Mouse (Mus musculus) intestine, embryonic 14.5 days (tissue): Measurements from ENCODE around the gene Aox4. TPM values are rescaled to one million over a fixed set of nuclear protein-coding genes. Genes with fewer than 3 reads are reported as not detected.

Source experiments
- ATAC-seq: fragments of 200-750 bp; cut with Nextera tagmentation; replicated peaks from 2 replicates; pipeline ENCODE4 v1.8.0; 2017; ENCODE audit warnings: low read depth, moderate number of reproducible peaks, moderate TSS enrichment, moderate library complexity; ENCODE audit not compliant: low FRiP score, low TSS enrichment
- DNase-seq: peaks from one replicate; pipeline ENCODE4 v3.0.0-alpha.2; 2018; ENCODE audit warnings: low spot score
- H3K27ac ChIP-seq: fragments of 300-500 bp; sonication (generic); 2 replicates; pipeline ENCODE4 v1.5.1; 2014; ENCODE audit warnings: low read depth, mild to moderate bottlenecking, control low read depth
- H3K27me3 ChIP-seq: fragments of 300-500 bp; sonication (generic); replicated peaks from 2 replicates; pipeline ENCODE4 v1.6.1; 2014; ENCODE audit warnings: low read length, control low read depth; ENCODE audit not compliant: control insufficient read depth, insufficient read depth
- H3K36me3 ChIP-seq: fragments of 300-500 bp; sonication (generic); 2 replicates; pipeline ENCODE4 v1.6.1; 2014; ENCODE audit warnings: low read length, control low read depth; ENCODE audit not compliant: control insufficient read depth, insufficient read depth
- H3K4me1 ChIP-seq: fragments of 300-500 bp; sonication (generic); replicated peaks from 2 replicates; pipeline ENCODE4 v1.6.1; 2014; ENCODE audit warnings: low read length, control low read depth, mixed read lengths; ENCODE audit not compliant: control insufficient read depth, insufficient read depth
- H3K4me2 ChIP-seq: fragments of 300-500 bp; sonication (generic); 2 replicates; pipeline ENCODE4 v1.6.1; 2014; ENCODE audit warnings: low read length
- H3K4me3 ChIP-seq: fragments of 300-500 bp; sonication (generic); 2 replicates; pipeline ENCODE4 v1.5.1; 2014; ENCODE audit warnings: low read depth, low read length, control low read depth, mixed read lengths
- H3K9ac ChIP-seq: fragments of 300-500 bp; sonication (generic); 2 replicates; pipeline ENCODE4 v1.6.1; 2014; ENCODE audit warnings: mild to moderate bottlenecking, low read length
- H3K9me3 ChIP-seq: fragments of 300-500 bp; sonication (generic); 2 replicates; pipeline ENCODE4 v1.6.1; 2016; ENCODE audit warnings: low read length, control low read depth; ENCODE audit not compliant: control insufficient read depth
- WGBS: fragments of 180-500 bp; shearing (Covaris S2); extraction: QIAGEN DNeasy Blood & Tissue Kit; methylation state at CpG from one replicate; pipeline ENCODE4 v1.1.7; 2014; 5-methylcytosine and 5-hydroxymethylcytosine counted together
- polyA plus RNA-seq: library from polyadenylated mRNA; unstranded; fragments of >200 nt; fragmentation: Nextera tagmentation; extraction: Ambion mirVana; gene quantifications from 2 replicates; pipeline ENCODE4 v1.2.1, GENCODE M21; 2014

Gene Aox4
- polyA plus RNA-seq, 1 experiment from 2014 or later: 0.87 TPM

GRCm38 (mm10) chr1:58235405-58235804, 25.2 kb downstream of the Aox4 start:
- no peaks in the 10 kb centered on the region for H3K27me3 ChIP-seq
- H3K4me2 ChIP-seq: no peak overlapping the region
- no peak for ATAC-seq

DNA sequence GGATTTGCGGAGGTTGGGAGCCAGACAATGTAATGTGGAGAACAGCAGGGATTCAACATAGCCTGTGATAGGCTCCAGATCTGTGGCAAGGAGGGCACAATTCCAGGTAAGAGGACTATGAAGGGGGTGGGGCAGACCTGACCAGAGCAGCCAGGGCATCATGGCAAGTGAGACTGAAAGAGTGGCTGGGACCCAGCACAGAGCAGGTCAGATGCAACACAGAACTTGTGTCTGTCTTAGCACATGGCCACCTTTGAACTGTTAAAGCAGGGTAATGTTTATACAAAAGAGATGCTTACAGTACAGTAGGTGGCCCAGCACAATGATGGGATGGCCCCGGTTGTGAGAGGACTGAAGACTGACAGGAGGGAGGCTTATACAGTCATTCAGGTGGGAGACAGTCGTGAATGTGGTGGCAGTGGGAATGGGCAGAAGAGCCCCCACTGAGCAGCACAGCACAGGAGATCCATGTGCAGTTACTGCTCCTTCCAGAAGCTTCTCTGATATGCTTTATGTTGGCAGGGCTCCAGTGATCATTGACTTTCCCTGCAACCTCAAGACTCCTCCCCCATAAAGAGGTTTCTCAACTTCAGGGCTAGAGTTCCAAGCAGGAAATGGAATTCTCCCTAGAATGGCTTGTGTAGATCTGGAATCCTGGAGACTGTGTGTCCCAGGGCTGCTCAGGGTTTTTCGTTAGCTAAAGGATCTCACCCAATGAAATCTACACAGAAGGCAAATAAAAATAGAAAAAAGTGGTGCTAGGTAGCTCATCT, 27.5 kb downstream of the Aox4 start:
- WGBS: 70% methylated on average over 4 of the region's 4 CpGs
- ATAC-seq: no peak
- DNase-seq: no peak
- H3K4me1 ChIP-seq: peaks cover 6% of the 10 kb centered on the region
- H3K36me3 ChIP-seq: no peaks in the 10 kb centered on the region
- H3K27me3 ChIP-seq: no peaks in the 10 kb centered on the region
- H3K4me2 ChIP-seq: no peak overlapping the region
- no peaks in the 10 kb centered on the region for H3K9me3 ChIP-seq
- H3K9ac ChIP-seq: no peak overlapping the region
- H3K4me3 ChIP-seq: no peak overlapping the region
- H3K27ac ChIP-seq: no peak overlapping the region; the same call in 1 of the 2 replicates

More at GRCm38 (mm10) chr1:58235405-58235804, 25.2 kb downstream of the Aox4 start:
- no peak overlapping the region for H3K27ac ChIP-seq
- H3K4me1 ChIP-seq: peaks cover 6% of the 10 kb centered on the region
- no peak overlapping the region for H3K9ac ChIP-seq
- no peak overlapping the region for H3K4me3 ChIP-seq
- 50% methylated on average over 5 of the region's 5 CpGs for WGBS
- H3K36me3 ChIP-seq: no peaks in the 10 kb centered on the region
- DNase-seq: no peak
- no peaks in the 10 kb centered on the region for H3K9me3 ChIP-seq

- Histone ChIP-seq H3K4me3 (no peak overlapping the region), H3K27ac (no peak overlapping the region; the same call in 1 of the 2 replicates), H3K4me1 (peaks cover 6% of the 10 kb centered on the region), H3K9me3 (no peaks in the 10 kb centered on the region), H3K4me2 (no peak overlapping the region), H3K36me3 (no peaks in the 10 kb centered on the region), H3K27me3 (no peaks in the 10 kb centered on the region), H3K9ac (no peak overlapping the region)
- no peak for DNase-seq
- ATAC-seq: no peak
- WGBS: 61% methylated on average over 5 of the region's 5 CpGs
Measured at GRCm38 (mm10) chr1:58238440-58238839, 28.2 kb downstream of the Aox4 start.

- no peaks in the 10 kb centered on the region for H3K9me3 ChIP-seq
- WGBS: 93% methylated on average over 9 of the region's 9 CpGs
- H3K4me2 ChIP-seq: no peak overlapping the region
- ATAC-seq (no peak), DNase-seq (no peak)
- H3K9ac ChIP-seq: no peak overlapping the region
- no peak overlapping the region for H3K27ac ChIP-seq
- H3K36me3 ChIP-seq: no peaks in the 10 kb centered on the region
- H3K4me1 ChIP-seq: peaks cover 6% of the 10 kb centered on the region
- H3K4me3 ChIP-seq: no peak overlapping the region
- H3K27me3 ChIP-seq: no peaks in the 10 kb centered on the region
Measured at GRCm38 (mm10) chr1:58238961-58239360, 28.8 kb downstream of the Aox4 start.

- no peaks in the 10 kb centered on the region for H3K9me3 ChIP-seq
- H3K4me2 ChIP-seq: no peak overlapping the region
- no peak overlapping the region for H3K27ac ChIP-seq
- no peaks in the 10 kb centered on the region for H3K27me3 ChIP-seq
- H3K4me3 ChIP-seq: no peak overlapping the region
- no peak for ATAC-seq
- no peaks in the 10 kb centered on the region for H3K36me3 ChIP-seq
- peaks cover 6% of the 10 kb centered on the region for H3K4me1 ChIP-seq
- 59% methylated on average over 6 of the region's 6 CpGs for WGBS
- no peak overlapping the region for H3K9ac ChIP-seq
- no peak for DNase-seq
Measured at GRCm38 (mm10) chr1:58240347-58240746, 30.1 kb downstream of the Aox4 start.

GRCm38 (mm10) chr1:58244487-58244886, 34.3 kb downstream of the Aox4 start:
- no peak overlapping the region for H3K9ac ChIP-seq
- ATAC-seq: no peak
- H3K4me1 ChIP-seq: no peaks in the 10 kb centered on the region
- no peaks in the 10 kb centered on the region for H3K36me3 ChIP-seq
- H3K27ac ChIP-seq: no peak overlapping the region
- DNase-seq: no peak
- H3K4me2 ChIP-seq: no peak overlapping the region
- H3K4me3 ChIP-seq: no peak overlapping the region
- H3K27me3 ChIP-seq: no peaks in the 10 kb centered on the region
- H3K9me3 ChIP-seq: no peaks in the 10 kb centered on the region
- WGBS: 78% methylated on average over 3 of the region's 3 CpGs

GRCm38 (mm10) chr1:58248518-58248917, 38.3 kb downstream of the Aox4 start:
- no peak for ATAC-seq
- DNase-seq: no peak
- H3K36me3 ChIP-seq: no peaks in the 10 kb centered on the region
- H3K27me3 ChIP-seq: no peaks in the 10 kb centered on the region
- no peak overlapping the region for H3K4me3 ChIP-seq
- H3K4me1 ChIP-seq: no peaks in the 10 kb centered on the region
- no peak overlapping the region for H3K4me2 ChIP-seq
- 60% methylated on average over 1 of the region's 1 CpGs for WGBS
- no peaks in the 10 kb centered on the region for H3K9me3 ChIP-seq
- no peak overlapping the region for H3K27ac ChIP-seq
- H3K9ac ChIP-seq: no peak overlapping the region

DNA sequence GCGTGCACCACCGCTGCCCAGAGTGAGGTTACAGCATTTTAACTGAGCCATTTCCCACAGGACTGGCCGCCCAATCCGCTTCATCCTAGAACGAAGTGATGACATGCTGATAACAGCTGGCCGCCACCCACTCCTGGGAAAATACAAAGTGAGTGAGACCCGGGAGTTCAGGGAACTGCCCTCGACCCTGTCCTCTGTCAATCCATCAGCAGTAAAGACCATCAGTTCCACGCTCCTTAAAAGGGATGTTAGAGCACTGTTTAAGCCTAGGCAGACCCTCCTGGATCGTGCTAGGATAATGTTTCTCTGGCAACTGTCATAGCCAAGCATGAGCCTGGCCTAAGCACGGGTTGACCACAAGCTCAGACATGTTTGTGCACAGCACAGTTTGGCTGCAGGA, 43.3 kb downstream of the Aox4 start:
- DNase-seq (no peak), ATAC-seq (no peak)
- H3K9me3 ChIP-seq: no peaks in the 10 kb centered on the region
- no peak overlapping the region for H3K27ac ChIP-seq
- H3K4me1 ChIP-seq: no peaks in the 10 kb centered on the region
- H3K4me2 ChIP-seq: no peak overlapping the region
- no peaks in the 10 kb centered on the region for H3K27me3 ChIP-seq
- no peaks in the 10 kb centered on the region for H3K36me3 ChIP-seq
- H3K4me3 ChIP-seq: no peak overlapping the region
- 67% methylated on average over 11 of the region's 11 CpGs for WGBS
- no peak overlapping the region for H3K9ac ChIP-seq
